Mouse (Mus musculus) megakaryocyte-erythroid progenitor cell, adult 5-6 weeks (primary cell): ENCODE data around the gene Mgam. TPM values are rescaled to one million over a fixed set of nuclear protein-coding genes. Genes with fewer than 3 reads are reported as not detected.
A peak's percentile ranks its signal among the peaks of the same experiment; 100 is the strongest.
"Not testable (repeated sequence)": the region's sequence is repeated elsewhere in the genome, so short reads cannot be mapped to it uniquely, and the experiment has no call there.

Experiments used
- ATAC-seq: replicated peaks from 2 replicates; pipeline ENCODE4 v1.8.0; 2016; ENCODE audit warnings: mild to moderate bottlenecking, inconsistent platforms; ENCODE audit not compliant: severe bottlenecking, poor library complexity, low FRiP score, low TSS enrichment
- total RNA-seq, 2 experiments: library from RNA; stranded (forward) in 1 of 2; stranded (reverse) in 1 of 2; fragments of 200-1000, 215-1000 nt in 1 of 2; fragments of >200 nt in 1 of 2; fragmentation: Nextera tagmentation in 1 of 2; gene quantifications; 2 replicates each; pipeline ENCODE4 v1.2.3; 2014 to 2017

The Mgam gene
- total RNA-seq, 2 experiments from 2014 or later = 0.05 TPM; not detected in 1

DNA sequence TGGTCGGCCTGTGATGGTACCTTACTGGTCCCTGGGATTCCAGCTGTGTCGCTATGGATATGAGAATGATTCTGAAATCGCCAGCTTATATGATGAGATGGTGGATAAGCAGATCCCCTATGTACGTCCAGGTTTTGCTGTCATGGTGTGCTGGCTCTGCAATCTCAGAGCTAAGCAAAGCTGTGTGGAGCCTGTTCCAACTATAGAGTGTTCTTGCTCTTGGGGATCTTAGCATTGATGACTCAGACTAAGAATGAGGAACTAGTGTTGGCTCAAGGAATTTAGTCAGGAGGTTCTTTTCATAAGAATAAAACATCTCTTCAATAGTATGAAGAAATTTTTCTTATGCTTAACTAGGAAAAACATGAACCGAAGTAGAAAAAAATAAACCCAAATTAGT lies 84.9 kb downstream of the Mgam start:
- ATAC-seq = not testable (repeated sequence)

DNA sequence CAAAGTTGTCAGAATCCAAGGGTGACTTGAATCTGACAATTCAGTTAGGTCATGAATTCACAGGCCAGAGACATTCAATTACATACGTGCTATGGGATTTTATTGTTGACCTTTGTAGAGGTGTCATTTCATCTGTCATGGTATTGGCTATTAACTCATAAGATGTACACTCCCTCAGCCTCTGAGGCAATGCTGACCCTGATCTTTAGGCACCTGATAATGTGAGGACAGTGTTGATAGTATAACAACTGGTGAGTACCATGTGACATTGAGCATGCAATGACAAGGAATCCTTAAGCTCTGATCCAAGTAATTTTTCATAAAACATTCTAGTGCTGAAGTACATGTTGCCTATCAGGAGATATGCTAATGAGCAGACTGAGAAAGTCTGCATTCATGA lies 87.1 kb downstream of the Mgam start:
- ATAC-seq = no peak

DNA sequence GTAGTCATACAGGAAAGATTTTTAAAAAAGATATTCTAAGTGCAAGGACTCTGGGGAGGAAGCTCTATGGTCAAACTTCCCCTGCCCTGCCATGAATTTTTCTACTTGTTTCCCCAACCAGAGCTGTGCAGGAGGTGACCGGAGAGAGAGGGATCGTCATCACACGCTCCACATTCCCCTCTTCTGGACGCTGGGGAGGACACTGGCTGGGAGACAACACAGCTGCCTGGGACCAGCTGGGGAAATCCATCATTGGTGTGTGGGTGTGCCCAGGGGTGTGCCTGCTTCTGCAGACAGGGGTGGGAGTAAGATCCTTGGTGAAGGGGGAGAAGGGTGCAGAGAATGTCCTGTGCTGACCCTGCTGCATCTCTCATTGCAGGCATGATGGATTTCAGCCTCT lies 99.9 kb downstream of the Mgam start:
- ATAC-seq = not testable (repeated sequence)

DNA sequence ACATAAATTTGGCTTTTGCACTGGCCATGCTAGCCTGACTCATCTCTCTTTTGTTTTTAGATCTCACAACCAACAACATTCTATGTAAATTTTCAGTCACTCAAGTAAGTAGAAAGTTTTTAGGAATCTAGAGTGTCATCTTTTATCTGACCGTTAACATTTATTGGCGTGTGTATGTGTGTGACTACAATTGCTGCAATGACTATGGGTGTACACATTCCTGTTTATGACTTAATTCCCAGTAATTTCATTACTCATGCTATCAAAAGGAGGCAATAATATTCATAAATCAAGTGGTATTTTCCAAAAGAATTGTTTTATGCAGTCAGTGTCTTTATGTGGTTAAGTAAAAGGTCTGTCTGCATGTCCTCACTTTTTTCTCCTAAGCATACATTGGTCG lies 110.9 kb downstream of the Mgam start:
- ATAC-seq = no peak

DNA sequence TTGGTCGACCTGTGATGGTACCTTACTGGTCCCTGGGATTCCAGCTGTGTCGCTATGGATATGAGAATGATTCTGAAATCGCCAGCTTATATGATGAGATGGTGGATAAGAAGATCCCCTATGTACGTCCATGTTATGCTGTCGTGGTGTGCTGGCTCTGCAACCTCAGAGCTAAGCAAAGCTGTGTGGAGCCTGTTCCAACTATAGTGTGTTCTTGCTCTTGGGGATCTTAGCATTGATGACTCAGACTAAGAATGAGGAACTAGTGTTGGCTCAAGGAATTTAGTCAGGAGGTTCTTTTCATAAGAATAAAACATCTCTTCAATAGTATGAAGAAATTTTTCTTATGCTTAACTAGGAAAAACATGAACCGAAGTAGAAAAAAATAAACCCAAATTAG lies 120.4 kb downstream of the Mgam start:
- ATAC-seq = not testable (repeated sequence)

DNA sequence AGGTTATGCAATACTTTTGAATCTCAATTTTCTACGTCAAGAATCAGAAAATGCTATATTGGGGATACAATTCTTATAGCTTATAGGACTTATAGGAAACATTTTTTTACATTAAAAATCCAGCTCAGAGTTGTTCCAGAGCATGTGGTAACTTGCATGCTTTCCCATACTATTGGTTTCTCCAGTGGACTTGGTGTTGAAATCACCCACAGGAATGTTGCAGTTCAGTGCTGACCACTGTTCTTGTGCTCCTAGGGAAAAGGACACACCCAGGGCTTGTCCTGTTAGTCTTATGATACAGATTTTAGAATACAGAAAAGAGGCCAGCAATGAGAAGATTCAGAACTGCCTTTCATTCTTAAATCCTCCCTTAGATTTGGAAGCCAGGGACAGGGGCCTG lies 127.3 kb downstream of the Mgam start:
- no peak for ATAC-seq

DNA sequence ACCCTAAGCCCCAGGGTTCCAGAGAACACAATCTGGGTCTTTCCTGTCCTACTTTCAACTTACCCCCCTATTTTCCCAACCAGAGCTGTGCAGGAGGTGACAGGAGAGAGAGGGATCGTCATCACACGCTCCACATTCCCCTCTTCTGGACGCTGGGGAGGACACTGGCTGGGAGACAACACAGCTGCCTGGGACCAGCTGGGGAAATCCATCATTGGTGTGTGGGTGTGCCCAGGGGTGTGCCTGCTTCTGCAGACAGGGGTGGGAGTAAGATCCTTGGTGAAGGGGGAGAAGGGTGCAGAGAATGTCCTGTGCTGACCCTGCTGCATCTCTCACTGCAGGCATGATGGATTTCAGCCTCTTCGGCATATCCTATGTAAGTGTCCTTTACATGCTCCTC lies 128.7 kb downstream of the Mgam start:
- not testable (repeated sequence) for ATAC-seq

DNA sequence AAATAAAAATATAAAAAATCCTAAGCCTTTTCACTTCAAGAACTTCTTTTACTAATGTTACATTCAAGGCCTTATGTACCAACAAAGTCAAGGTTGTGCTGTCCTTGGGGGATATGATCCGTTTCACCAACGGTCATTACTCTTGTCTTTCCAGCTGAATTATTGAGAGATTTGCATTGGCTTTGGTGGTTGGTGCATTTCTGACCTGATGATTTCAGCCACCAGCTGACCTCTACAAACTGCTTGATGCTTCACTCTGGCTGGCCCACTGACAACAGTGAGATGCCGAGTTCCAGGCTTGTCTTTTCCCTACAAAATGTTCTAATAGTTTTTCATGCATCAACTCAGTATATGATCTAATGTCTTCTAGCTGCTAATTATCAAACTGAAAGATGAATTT lies 146.0 kb downstream of the Mgam start:
- no peak for ATAC-seq

DNA sequence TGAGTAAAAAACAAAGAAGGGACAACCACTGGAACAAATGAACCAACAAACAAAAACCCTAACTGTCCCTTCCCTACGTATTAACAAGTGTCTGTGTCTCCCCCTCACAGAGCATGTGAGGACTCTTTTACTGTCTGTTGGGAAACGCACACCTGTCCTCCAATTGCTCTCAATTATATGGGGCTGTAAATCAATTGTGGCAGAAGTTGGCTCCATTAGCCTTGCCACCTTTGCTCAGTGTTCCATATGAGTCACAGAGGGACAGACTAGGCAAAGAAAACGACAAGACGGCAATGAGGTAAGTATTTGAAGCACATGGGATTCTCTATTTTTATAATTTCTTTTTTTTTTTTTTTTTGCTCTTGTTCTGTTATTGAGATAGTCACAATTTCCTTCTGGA lies 149.8 kb downstream of the Mgam start:
- no peak for ATAC-seq

DNA sequence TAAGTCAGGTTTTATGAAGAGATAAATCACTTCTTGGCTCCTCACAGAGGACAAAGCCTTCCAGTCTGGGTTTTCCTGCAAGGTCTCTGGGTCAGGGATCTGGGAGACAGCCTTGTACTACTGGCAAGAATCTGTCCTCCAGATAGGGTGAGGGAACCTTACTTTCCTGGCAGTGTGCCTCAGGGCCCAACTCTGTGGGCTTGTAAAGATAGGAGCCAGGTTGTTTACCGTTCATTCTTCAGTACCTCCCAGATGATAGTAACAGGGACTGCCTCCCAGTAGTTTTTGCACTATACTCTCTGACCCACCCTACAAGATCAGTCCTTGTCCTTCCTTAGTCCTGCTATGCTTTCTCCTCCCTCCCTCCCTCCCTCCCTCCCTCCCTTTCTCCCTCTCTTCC lies 155.0 kb downstream of the Mgam start:
- ATAC-seq = no peak

DNA sequence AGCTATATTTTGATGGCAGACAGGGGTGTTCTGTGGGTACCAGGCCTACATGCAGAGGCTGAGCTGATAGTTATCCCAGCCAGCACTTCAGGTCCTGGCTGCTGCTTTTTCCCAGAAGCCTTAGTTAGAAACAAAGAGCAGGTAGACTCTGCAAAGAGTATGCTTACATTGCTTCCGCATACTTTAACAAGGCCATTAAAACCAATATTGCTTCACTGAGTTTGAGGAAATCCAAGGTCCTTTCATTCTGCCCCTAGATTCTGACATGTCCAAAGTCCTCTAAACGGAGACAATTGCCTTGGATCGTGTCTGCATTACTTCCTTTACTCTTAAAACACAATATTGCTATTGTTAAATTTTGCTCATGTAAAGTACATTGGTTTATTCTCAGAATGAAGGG lies 155.7 kb downstream of the Mgam start:
- no peak for ATAC-seq

DNA sequence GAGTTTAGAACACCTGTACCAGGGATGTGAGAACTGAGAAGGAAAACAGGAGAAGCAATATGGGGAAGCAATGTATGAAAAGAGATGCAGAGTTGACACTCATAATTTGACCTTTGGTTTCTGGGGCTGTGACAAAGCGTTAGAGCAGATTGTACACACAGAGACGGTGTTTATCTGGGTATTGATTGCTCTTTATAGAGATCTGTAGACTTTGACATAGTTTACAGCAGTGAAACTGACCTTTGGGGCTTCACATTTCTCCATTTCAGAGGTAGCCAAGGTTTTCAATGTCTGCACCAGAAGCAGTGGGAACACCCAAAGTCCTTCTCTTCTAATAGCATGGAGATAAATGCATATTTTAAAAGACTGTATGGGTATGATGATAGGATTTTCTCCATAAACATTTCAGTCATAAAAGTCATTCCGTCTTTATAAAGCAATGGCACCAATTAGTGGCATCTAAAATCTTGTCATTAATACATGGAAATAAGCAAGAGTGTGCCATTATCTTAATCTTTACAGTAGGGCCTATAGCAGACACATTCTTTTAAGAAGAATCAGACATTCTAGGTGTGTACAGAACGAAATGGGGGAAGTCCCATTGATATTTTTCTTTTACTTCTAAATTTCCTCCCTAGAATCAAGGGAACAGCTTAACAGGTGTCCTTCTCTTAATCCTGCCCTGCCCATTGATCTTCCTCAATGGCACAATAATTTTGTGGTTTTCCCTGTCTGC lies 166.6 kb downstream of the Mgam start:
- ATAC-seq = no peak

DNA sequence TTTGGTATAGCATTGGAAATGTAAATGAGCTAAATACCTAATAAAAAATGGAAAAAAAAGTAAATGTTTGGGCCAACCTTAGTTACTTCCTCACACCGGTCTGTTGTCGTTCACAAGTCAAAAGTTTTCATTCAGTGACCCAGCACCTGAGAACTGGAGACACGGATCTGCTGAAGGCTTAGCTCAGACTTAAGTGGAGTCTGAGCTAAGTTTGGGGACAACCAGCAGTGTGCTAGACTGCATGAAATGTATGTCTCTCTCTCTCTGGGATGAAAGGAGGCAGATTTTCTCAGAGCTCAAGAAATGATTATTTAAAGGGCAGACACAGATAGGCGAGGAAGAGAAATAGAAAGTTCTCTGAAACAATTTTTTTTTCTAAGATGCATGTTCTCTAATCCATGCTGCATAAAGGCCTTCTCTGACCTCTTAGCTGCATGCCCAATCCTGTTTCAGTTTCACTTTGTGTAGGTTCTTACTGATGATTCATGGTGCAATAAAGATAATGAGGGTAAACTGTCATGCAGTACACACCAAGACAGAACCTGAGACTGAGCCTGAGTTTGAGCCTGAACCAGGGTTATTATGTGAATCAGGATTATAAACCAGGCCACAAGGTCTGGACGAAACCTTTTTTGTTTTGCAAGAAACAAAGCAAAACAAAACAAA lies 189.7 kb downstream of the Mgam start:
- 0 out of 2 replicates have a peak, but pooled peaks have one; percentile 65 for ATAC-seq

Other genes starting within 250 kb of the Mgam start
- 3.5 and 7.1 TPM in 2 replicates for gene E330009J07Rik, start 192.7 kb upstream of the Mgam start, total RNA-seq (2014; fragmentation: Nextera tagmentation)
- 1.9 and 4.5 TPM in 2 replicates for gene E330009J07Rik, start 192.7 kb upstream of the Mgam start, total RNA-seq (2017)
- gene Wee2, start 189.7 kb upstream of the Mgam start, total RNA-seq (2014; fragmentation: Nextera tagmentation) = not detected in 2 replicates
- gene Wee2, start 189.7 kb upstream of the Mgam start, total RNA-seq (2017) = not detected in 2 replicates
- gene Ssbp1, start 157.5 kb upstream of the Mgam start, total RNA-seq (2014; fragmentation: Nextera tagmentation) = 131 and 201 TPM in 2 replicates
- 118 and 127 TPM in 2 replicates for gene Ssbp1, start 157.5 kb upstream of the Mgam start, total RNA-seq (2017)
- not detected in 2 replicates for gene Tas2r137, start 137.6 kb upstream of the Mgam start, total RNA-seq (2014; fragmentation: Nextera tagmentation)
- gene Tas2r137, start 137.6 kb upstream of the Mgam start, total RNA-seq (2017) = 1.3 and 3.1 TPM in 2 replicates
- not detected in 2 replicates for gene Tas2r108, start 135.3 kb upstream of the Mgam start, total RNA-seq (2014; fragmentation: Nextera tagmentation)
- not detected in 2 replicates for gene Tas2r108, start 135.3 kb upstream of the Mgam start, total RNA-seq (2017)
- not detected in 2 replicates for gene Prss37, start 109.3 kb upstream of the Mgam start, total RNA-seq (2014; fragmentation: Nextera tagmentation)
- gene Prss37, start 109.3 kb upstream of the Mgam start, total RNA-seq (2017) = not detected in 2 replicates
- not detected in 2 replicates for gene Olfr461, start 73.8 kb upstream of the Mgam start, total RNA-seq (2014; fragmentation: Nextera tagmentation)
- not detected in 2 replicates for gene Olfr461, start 73.8 kb upstream of the Mgam start, total RNA-seq (2017)
- not detected in 2 replicates for gene Olfr460, start 59.3 kb upstream of the Mgam start, total RNA-seq (2014; fragmentation: Nextera tagmentation)
- gene Olfr460, start 59.3 kb upstream of the Mgam start, total RNA-seq (2017) = not detected in 2 replicates
- gene Clec5a, start 43.0 kb upstream of the Mgam start, total RNA-seq (2014; fragmentation: Nextera tagmentation) = 12.6 TPM in 1 of 2 replicates, not detected in the other
- gene Clec5a, start 43.0 kb upstream of the Mgam start, total RNA-seq (2017) = 1.8 and 3.2 TPM in 2 replicates
- not detected in 2 replicates for gene Tas2r138, start 15.5 kb upstream of the Mgam start, total RNA-seq (2014; fragmentation: Nextera tagmentation)
- not detected in 2 replicates for gene Tas2r138, start 15.5 kb upstream of the Mgam start, total RNA-seq (2017)